Mouse (Mus musculus): Measurements from ENCODE around the gene Me3.

Gene Me3

DNA sequence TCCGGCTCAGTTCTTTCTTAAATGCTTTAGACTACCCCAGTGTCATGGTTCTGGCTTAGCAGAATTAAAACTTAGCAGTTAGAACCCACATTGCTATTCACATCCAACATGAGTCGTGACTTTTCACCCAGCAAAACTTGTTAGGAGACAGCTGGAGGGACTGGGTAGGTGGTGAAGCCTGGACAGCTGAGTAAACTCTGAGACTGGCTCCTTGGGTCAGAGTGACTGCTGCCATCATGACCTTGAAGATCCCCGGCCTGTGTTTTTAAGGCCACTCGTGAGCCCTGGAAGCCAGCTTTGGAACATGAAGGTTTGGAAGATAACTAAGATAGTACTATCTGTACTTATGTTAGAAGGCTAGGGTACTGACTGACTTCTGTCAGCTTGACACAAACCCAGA is 35.4 kb downstream of the Me3 start:
- no peak for DNase-seq (ENCODE audit: low spot score)

DNA sequence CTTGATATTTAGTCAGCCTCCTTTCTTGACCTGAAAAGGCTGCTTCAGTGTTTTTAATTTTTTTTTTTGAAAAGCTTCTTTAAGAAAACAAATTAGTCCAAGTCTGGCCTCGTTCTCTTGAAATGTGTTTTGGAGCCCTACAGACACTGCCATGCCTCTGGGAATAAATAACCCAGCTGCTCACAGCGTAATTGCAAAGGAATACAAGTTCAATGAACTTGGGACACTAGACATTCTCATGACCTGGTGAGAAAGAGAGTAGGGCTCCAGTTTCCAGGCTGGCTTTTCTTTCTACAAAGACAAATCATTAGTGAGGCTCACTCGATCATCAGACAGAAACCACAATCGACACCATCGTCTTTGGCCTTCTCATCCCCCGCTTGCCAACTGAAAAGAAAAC is 37.3 kb downstream of the Me3 start:
- no peak for DNase-seq (ENCODE audit: low spot score)

DNA sequence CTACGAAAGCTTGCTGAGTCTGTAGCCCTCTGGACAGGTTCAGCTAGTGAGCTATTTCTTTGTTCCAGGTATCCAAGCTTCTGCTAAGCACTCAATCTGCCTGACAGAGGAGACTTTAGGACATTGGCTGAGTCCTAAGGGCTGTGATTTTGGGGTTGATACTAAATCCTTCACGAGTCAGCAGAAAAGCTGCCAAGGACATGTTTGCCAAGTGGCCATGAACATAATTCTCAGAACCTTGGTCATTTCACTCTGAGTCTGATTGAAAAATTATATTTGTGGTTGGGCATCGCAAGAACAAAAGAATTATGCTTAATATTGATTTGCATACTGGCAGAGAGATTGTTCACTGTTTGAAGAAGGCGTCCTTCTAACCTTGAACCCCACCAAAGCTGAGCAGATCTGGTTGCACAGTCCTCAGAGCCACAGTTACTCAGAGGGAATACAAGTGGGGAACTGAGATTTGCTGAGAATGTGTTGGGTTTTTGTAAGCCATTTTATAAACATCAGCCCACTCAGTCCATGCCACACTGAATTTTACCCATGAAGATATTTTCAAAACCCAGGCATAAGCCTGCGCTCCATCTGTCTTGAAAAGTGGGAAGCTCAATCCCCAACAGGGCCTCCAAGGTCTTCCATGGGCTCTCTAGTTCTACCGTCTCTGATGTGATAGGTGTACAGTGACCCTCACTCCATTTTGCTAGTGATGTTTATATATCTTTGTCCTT is 39.1 kb downstream of the Me3 start:
- peak; percentile 18 for DNase-seq (ENCODE audit: low spot score)

DNA sequence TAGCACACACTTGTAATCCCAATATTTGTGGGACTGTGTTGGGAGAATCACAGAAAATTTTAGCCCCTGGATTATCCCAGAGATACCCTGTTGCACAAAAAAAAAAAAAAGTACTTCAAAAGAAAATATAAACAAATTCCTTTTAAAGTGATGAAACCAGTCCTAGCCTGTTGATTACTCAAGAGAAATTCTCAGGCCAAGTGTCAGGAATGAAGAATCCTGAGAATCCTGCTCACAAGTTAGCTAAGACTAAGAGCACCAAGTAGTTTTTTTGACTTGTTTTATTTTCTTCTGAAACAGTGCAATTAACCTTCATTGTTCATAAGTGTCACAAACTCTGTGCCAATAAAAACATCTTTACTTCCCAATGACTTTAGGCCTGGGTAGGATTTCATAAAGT is 44.0 kb downstream of the Me3 start:
- peak; percentile 60 for DNase-seq (ENCODE audit: low spot score)

DNA sequence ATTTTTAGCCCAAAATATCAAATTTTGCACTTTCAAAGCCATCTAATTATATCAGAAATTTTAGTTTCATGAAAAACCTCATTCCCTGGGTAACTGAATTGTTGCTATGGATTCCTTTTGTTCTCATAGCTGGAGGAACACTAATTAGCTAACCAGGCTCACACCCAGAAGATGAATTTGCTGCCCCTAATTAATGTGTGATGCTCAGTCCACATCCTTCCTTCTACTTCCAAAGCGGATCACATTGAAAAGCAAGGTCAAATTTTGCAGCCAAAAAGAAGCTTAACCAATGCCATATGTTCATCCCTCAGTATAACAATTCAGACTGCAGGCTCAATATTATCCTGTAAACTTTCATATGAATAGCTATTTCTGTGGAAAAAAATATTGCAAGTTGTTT is 45.7 kb downstream of the Me3 start:
- no peak for DNase-seq (ENCODE audit: low spot score)

DNA sequence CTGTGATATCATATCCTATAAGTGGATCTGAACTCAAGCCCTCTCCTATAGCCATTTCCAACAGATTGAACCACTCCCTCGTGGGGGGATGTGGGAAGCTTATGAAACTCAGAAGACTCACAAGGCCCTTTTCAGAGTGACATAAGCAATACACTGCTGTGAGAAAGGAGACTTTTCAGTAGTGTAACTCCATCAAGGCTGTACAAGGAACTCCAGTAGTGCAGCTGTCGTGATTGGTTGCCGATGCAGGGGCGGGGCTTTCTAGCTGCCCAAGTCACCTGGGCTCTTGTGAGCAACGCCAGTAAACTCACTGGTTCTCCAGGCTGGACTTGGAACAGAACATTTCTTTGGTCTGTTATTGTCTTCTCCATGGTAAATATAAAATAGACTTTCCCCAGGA is 46.5 kb downstream of the Me3 start:
- no peak for DNase-seq (ENCODE audit: low spot score)

DNA sequence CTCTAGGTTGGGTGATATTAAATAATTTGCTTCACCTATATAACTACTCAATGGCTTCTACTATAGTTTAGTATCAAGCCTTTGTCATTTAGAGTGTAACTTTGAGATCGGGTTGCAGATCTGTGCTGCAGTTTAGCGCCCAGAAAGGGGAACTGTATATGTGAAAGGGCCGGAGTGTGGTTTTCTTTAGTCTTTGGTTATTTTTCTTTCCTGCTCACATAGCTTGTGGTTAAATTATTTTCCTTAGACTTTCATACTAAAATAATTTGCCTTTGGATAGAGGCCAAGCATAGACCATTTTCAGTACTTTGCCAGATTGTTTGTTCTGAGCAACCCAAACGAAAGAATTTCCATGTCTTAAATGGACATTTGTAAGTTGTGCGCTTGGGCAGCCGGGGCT is 46.9 kb downstream of the Me3 start:
- no peak for DNase-seq (ENCODE audit: low spot score)

DNA sequence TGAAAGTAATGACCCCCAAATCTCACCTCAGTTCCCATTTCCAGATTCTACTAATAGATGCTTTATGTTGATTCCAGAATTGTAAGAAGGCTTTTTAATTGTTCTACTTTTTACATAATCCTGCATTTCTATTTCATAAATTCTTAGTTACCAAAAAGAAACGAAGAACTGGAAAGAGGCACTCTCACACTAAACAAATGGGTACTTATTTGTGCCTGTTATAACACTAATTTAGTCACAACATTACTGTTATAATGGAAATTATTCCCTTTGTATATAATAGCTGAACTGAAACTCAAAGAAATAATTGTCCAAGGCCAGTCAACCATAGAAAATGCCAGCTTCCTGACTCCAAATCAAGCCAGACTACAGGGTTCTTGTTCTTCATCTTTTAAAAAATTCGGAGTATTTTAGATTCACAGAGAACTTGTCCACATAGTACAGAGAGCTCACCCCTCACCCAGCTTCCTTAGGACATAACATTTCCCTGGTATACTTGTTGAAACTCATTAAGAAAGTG is 47.5 kb downstream of the Me3 start:
- DNase-seq (ENCODE audit: low spot score) = no peak

DNA sequence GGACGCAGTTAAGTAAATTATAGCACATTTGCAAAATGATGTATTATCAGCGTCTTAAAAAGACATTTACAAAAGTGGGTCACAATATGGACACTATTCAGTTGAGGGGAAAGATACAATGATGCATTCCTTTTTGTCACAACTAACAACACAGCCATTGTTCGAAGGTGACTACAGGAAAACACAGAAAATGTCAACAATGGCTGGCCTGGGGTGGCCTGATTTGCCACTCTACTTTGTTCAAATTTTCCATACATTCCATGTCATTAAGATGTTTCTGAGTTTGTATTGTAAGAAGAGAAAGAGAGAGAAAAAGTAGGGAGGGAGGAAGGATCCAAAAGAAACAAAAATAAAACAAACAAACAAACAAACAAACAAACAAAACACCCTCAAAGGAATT is 48.7 kb downstream of the Me3 start:
- no peak for DNase-seq (ENCODE audit: low spot score)

DNA sequence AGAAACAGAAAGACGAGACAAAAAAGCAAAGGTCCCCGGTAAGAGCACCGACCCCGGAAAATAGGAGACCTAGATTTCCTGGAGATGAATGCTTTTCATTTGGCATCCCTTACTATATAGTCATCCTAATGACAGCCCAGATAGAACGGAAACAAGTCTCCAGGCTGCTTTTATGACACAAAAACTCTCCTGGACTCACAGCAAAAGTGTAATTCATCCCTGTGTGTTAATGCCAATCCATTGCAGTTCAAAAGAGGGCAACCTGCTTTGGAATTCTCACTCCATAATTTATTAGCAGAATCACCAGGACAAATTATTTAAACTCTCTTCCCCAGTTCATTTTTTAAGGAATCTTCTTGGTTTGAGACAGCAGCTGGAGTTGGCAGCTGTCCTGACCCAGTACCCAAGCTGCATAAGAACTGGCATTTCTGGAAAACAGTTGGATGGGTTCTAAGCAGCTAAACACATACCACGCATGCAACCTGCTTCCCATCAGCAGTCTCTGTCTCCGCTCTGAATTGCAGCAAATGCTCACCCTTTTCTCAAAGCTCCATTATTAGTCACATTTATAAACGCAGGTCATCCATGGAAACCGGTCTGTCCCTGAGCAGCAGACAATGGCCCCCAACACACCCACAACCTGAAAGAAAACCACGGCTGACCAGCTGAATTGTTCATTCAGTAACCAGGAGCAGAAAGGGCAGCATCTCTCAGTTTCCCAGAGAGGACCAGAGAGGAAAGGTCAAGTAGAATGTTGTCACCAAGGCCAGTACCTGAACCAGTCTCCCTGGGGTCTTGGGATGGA is 49.7 kb downstream of the Me3 start:
- no peak for DNase-seq (ENCODE audit: low spot score)

DNA sequence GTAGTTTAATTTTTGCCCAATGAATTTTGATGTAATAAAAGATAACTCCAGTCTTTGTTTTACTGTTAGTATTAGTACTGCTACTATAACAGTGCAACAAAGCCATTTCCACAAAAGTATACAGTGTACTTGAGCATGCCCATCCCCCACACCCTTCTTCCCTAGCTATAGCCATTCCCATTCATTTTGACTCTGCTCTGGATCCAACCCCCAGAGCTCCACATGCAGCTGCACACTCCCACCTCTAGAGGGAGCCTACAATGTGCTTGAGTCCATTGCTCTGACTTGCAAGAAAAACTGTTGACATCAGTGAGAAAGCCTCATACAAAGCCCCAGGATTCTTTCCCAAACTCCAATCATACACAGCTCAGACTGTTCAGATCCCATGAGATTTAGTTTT is 66.0 kb downstream of the Me3 start:
- peak; percentile 50 for DNase-seq (ENCODE audit: low spot score)

DNA sequence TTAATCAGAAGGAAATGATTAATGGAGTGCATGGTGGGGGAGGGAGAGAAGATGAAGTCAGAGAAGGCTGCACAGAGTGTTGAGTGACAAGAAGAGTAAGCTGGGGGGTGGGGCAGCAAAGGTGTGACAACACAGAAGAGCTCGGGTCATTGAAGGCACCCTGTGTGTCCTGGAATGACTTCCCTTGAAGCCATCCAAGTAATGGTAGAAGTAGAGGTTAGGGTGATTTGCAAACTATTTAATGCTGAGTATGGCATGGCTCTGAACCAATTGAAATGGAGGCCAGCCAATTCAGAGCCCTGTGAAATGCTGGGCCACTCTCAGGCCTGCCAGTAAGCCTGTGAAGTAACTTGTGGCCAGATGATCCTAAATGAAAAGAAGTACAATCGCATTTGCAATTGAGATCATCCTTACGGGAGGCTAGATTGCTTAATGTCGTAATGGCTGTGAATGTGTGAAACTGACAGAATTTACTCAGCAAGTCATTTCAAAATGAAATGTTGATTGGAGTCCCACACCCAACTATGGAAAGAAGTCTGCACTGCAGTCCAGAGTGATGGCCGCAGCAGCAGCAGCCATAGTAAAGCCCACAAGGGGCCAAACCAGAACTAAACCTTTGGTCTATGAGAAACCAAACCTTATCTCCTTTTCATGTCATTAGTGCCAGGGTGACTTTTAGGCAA is 67.6 kb downstream of the Me3 start:
- peak; percentile 80 for DNase-seq (ENCODE audit: low spot score)

DNA sequence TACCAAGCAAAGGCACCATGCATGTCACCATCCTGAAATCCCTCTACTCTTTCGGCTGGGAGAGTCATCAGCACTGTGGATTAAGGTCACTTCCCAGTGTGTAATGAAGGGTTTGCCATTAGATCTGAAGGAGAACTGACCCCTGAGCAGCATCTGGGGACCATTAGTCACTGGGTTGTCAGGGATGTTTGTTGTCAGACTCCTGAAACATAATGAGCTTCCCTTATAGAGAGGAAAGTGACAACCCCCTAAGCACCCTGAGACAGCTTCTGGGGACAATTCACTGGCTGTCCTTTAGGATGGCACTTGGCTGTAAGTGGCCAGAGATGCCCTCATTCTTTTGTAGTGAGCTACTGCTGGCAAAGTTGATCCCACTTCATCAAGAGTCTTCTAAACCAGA is 68.3 kb downstream of the Me3 start:
- DNase-seq (ENCODE audit: low spot score) = no peak

DNA sequence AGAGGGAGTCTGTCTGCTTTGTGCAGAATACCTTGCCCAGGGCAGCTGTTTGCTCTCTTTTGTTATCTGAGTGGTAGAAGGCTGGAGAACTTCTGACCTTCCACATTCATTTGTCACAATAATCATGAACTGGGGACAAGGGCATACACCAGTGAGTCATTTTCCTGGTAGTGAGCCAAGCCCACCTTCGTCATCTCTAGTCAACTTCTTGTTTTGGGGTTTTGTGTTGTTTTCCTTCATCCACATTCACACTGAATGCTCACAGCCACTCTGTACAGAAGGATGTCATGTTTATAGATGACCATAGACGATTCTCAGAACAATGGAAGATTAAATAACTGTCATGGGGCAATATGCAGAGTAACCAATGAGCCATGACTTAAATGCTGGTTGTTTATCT is 78.6 kb downstream of the Me3 start:
- no peak for DNase-seq (ENCODE audit: low spot score)

DNA sequence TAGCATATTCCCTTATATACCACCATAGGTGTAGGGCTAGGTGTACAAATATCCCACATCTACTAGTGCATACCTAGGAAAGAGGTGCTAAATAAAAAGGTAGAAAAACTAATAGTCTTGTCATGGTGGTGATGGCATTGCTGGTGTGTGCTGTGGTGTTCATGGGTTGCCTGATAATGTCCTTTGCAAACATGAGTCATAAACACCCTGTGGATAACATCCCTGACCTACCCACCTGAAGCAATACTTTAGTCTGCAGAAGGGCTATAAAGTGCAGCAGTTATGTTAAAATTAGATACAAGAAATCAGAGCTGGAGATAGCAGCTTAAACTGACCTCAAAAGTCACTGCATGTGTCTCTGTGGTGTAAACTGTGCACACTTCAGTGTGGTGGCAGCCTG is 80.9 kb downstream of the Me3 start:
- no peak for DNase-seq (ENCODE audit: low spot score)

DNA sequence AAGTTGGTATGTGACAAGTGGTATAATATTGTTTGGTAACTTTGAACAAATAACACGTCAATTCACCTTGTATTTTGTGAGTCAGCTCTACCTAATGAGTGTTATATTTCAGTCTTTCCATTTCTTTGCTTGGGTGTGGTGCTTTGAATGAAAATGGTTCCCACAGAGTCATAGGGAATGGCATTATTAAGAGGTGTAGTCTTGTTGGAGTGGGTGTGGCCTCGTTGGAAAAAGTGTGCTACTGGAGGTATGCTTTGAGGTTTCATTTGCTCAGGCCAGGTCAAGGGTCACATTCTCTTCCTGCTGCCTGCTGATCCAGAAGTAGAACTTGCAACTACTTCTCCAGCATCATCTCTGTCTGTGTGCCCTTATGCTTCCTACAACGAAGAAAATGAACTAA is 84.0 kb downstream of the Me3 start:
- DNase-seq (ENCODE audit: low spot score) = no peak

DNA sequence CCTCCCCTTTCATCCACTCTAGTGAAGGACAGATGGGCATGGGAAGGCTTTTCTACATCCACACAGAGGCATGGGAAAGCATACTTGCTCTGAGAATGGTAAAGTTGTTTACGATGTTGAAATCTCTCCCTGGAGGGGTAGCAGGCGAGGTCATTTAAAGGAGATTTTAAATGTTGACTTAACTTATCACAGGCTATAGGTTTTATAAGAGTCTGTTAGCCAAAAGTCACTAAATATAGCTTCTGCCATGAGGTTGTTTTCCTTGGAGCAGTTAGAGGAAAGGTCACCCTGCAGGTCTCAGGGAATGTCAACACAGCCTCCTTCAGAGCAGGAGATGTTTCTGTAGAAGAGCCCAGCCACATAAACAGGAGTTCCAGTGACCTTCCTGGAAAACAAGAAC is 85.3 kb downstream of the Me3 start:
- DNase-seq (ENCODE audit: low spot score) = peak; percentile 38

DNA sequence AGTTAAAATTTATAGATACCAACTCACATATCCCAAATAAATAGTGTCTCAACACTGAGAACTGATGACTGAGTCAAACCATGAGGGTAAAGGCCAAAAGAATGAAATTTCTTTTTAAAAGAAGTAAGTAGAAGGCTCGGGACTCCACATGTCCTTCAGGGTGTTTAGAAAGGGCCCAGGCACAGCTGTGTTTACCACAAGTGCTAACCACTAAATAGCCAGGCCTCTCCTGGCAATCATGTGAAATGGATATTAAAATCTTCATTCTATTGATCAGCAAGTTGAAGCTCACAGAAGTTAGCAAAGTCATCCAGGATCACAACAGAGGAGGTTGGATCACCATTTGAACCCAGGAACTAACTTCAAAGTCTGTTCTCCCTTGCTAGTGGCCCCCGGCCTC is 86.1 kb downstream of the Me3 start:
- DNase-seq (ENCODE audit: low spot score) = no peak

DNA sequence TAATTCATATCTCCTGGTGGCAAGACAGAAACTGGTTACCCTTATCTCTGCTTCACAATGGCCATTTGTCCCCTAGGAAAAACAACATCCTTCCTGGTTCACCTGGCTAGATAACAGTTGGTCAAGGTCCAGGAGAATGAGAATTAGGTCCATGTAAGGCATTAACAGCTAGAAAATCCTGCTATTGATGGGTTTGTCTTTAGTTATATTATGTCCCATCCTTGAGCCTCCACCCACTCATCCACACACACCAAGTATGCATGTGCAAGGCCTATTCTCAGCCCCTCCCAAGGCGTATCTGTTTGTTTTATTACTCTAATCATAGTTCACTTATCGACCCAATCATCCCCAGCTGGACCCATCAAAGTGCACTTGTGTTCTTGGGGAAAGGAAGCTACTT is 88.1 kb downstream of the Me3 start:
- DNase-seq (ENCODE audit: low spot score) = no peak

DNA sequence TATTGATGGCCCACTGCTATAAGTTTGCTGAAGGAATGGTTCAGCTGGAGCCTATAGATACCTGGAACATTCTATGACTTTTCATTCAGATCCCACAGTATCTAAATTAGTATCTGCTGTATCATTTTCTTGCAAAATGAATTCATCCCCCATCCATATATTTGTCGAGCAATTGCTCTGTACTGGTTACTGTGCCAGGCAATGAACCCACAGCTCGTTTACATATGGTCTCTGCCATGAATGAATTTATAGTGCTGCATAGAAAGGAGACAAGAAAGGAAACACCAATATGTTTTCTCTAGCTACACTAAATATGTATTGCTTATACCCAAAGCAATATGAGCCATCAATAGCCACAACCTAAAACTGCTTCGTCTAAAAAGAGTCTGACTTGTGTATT is 94.5 kb downstream of the Me3 start:
- DNase-seq (ENCODE audit: low spot score) = no peak

DNA sequence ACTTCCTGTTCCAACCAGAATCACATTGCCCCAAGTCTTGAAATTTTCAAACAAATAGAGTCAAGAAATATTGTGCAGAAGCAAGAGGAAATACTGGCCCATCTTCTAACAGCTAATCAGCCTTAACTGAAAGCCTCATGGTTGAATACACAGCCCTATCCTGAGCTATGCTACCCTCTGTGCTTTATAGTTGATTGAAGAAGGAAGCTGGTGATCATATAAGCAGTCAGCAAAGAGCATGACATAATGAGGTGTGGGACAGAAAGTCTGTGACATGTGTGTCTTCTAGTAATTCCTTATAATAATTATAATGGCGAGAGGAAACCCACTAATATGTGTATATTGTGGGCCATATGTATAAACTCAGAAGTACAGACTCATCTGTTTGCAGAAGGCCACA is 95.4 kb downstream of the Me3 start:
- no peak for DNase-seq (ENCODE audit: low spot score)

DNA sequence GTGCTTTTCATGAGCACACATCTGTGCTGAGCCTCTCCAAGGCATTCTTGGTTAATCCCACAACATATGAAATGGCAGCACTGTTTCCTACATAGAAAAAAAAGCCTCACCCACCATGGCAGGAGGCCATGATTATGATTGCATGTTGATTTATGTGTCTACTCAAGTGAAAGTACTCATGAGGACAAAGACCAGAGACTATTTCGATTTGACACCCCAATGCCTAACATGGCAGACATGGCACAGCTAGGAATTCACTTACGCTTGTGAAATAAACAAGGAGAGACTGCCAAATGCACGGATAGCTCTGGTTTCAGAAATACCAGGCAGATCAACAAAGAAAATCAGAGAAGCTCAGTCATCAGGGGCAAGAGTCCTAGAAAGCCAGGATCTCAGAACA is 96.2 kb downstream of the Me3 start:
- peak; percentile 69 for DNase-seq (ENCODE audit: low spot score)

DNA sequence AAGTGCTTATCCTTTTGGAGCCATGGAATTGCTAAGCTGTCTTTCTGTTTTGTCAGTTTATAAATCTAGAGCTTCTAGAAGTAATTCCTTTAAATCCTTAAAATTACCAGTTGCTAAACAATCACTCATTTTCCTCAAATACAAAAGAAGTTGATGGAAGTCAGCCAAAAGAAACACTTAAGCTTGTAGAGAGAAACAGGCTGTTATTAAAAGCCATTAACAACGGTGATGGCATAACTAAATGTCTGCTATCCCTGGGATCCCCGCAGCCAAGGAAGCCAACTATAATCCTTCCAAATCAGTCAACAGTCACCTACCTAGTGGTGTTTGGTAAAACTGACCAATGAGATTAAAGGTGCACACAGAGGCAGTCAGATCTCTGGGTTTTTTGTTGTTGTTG is 98.3 kb downstream of the Me3 start:
- DNase-seq (ENCODE audit: low spot score) = no peak

Measured in adipocyte (in vitro differentiated cells).